Mouse (Mus musculus): Measurements from ENCODE around the gene Scly.

DNA sequence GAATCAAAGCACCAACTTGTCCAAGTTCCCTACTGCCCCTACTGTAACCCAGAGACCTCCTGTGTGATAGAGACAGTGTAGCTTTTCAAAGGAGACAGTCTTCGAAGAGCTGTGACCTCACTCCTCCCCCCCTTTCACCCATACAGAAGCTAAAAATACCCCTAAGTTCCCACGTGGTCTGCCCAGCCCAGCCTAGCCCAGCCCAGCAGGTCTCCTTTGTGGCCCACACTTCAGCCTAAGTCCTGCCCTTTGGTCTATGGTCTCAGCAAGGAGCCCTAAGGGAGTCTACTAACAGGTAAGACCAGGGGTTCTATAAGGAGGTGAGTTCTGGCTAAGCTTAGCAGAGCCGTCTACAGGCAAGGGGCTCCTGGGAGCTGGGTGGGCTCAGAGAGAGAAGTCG is 52.7 kb downstream of the Scly start, which contains the start of gene Klhl30:
- TF ChIP-seq CTCF (IDR thresholded peaks at IDR 0.05; ENCODE audit: control insufficient read depth, insufficient read depth, insufficient read length) (no peak), MAX (IDR thresholded peaks at IDR 0.05) (no peak)
